Mouse (Mus musculus) ovary, postnatal 10 days (tissue): ENCODE measurements around the gene Cpn1.

Experiments
- DNase-seq: peaks from one replicate; pipeline ENCODE4 v3.0.0; 2022; ENCODE audit warnings: low spot score

Cpn1 gene

GRCm38 (mm10) chr19:43939769-43940689 lies 46.3 kb downstream of the Cpn1 start, which contains the start of gene Dnmbp:
Dnmbp (minus strand) TSS chr19:43940191.
- DNase-seq: peak; percentile 82

GRCm38 (mm10) chr19:43939171-43939768 lies 47.1 kb downstream of the Cpn1 start:
- no peak for DNase-seq

GRCm38 (mm10) chr19:43938355-43938754 lies 48.0 kb downstream of the Cpn1 start:
- no peak for DNase-seq

GRCm38 (mm10) chr19:43930926-43931325 lies 55.4 kb downstream of the Cpn1 start:
- no peak for DNase-seq

- no peak for DNase-seq
Measured at GRCm38 (mm10) chr19:43930366-43930765, 56.0 kb downstream of the Cpn1 start.

- DNase-seq: no peak
Measured at GRCm38 (mm10) chr19:43929869-43930268, 56.5 kb downstream of the Cpn1 start.

GRCm38 (mm10) chr19:43927967-43928366 lies 58.4 kb downstream of the Cpn1 start:
- no peak for DNase-seq

GRCm38 (mm10) chr19:43927057-43927456 lies 59.3 kb downstream of the Cpn1 start:
- no peak for DNase-seq

- no peak for DNase-seq
Measured at GRCm38 (mm10) chr19:43926141-43926987, 60.0 kb downstream of the Cpn1 start.

GRCm38 (mm10) chr19:43924361-43924760 lies 62.0 kb downstream of the Cpn1 start:
- no peak for DNase-seq

- DNase-seq: no peak
Measured at GRCm38 (mm10) chr19:43922963-43923362, 63.4 kb downstream of the Cpn1 start.

- DNase-seq: no peak
Measured at GRCm38 (mm10) chr19:43921410-43921809, 64.9 kb downstream of the Cpn1 start.

- no peak for DNase-seq
Measured at GRCm38 (mm10) chr19:43920453-43921300, 65.7 kb downstream of the Cpn1 start.

GRCm38 (mm10) chr19:43919841-43920240 lies 66.5 kb downstream of the Cpn1 start:
- DNase-seq: no peak

GRCm38 (mm10) chr19:43918834-43919233 lies 67.5 kb downstream of the Cpn1 start:
- DNase-seq: no peak

GRCm38 (mm10) chr19:43917763-43918162 lies 68.6 kb downstream of the Cpn1 start:
- DNase-seq: no peak

GRCm38 (mm10) chr19:43917406-43917691 lies 69.0 kb downstream of the Cpn1 start:
- no peak for DNase-seq

GRCm38 (mm10) chr19:43916586-43917405 lies 69.6 kb downstream of the Cpn1 start:
- DNase-seq: no peak

GRCm38 (mm10) chr19:43915431-43915830 lies 70.9 kb downstream of the Cpn1 start:
- DNase-seq: no peak

- DNase-seq: no peak
Measured at GRCm38 (mm10) chr19:43914986-43915385, 71.4 kb downstream of the Cpn1 start.
